Mouse (Mus musculus) embryonic facial prominence, embryonic 11.5 days (tissue): ENCODE data around the gene Dyrk1a. TPM values are rescaled to one million over a fixed set of nuclear protein-coding genes. Genes with fewer than 3 reads are reported as not detected.

Experiments
- ATAC-seq: fragments of 200-750 bp; cut with Nextera tagmentation; replicated peaks from 2 replicates; pipeline ENCODE4 v1.8.0; 2017; ENCODE audit warnings: low read depth; ENCODE audit not compliant: insufficient number of reproducible peaks, low FRiP score, low TSS enrichment
- DNase-seq: peaks from one replicate; pipeline ENCODE4 v3.0.0-alpha.2; 2015; ENCODE audit warnings: low spot score
- H3K27ac ChIP-seq: fragments of 300-500 bp; sonication (generic); replicated peaks from 2 replicates; pipeline ENCODE4 v1.5.1; 2014; ENCODE audit warnings: mild to moderate bottlenecking, low read depth, low read length, control low read depth
- H3K27me3 ChIP-seq: fragments of 300-500 bp; sonication (generic); 2 replicates; pipeline ENCODE4 v1.6.1; 2014; ENCODE audit warnings: mild to moderate bottlenecking, low read length, moderate library complexity, mixed read lengths; ENCODE audit not compliant: control insufficient read depth, insufficient read depth
- H3K36me3 ChIP-seq: fragments of 300-500 bp; sonication (generic); replicated peaks from 2 replicates; pipeline ENCODE4 v1.6.1; 2014; ENCODE audit warnings: low read depth, mild to moderate bottlenecking, low read length, moderate library complexity, mixed read lengths; ENCODE audit not compliant: control insufficient read depth, insufficient read depth
- H3K4me1 ChIP-seq: fragments of 300-500 bp; sonication (generic); 2 replicates; pipeline ENCODE4 v1.6.1; 2014; ENCODE audit warnings: low read length, mixed read lengths; ENCODE audit not compliant: control insufficient read depth, insufficient read depth
- H3K4me2 ChIP-seq: fragments of 300-500 bp; sonication (generic); 2 replicates; pipeline ENCODE4 v1.6.1; 2014; ENCODE audit warnings: low read depth, mild to moderate bottlenecking, control low read depth, low read length, moderate library complexity
- H3K4me3 ChIP-seq: fragments of 300-500 bp; sonication (generic); 2 replicates; pipeline ENCODE4 v1.5.1; 2014; ENCODE audit warnings: low read depth, low read length, control low read depth
- H3K9ac ChIP-seq: fragments of 300-500 bp; sonication (generic); replicated peaks from 2 replicates; pipeline ENCODE4 v1.6.1; 2014; ENCODE audit warnings: mild to moderate bottlenecking, control low read depth, low read length
- H3K9me3 ChIP-seq: fragments of 300-500 bp; sonication (generic); replicated peaks from 2 replicates; pipeline ENCODE4 v1.6.1; 2016; ENCODE audit warnings: mild to moderate bottlenecking, low read length, inconsistent platforms, mixed read lengths; ENCODE audit not compliant: control insufficient read depth
- WGBS: fragments of 180-500 bp; shearing (Covaris S2); extraction: QIAGEN DNeasy Blood & Tissue Kit; methylation state at CpG from one replicate; pipeline ENCODE4 v1.1.7; 2014; 5-methylcytosine and 5-hydroxymethylcytosine counted together
- polyA plus RNA-seq: library from polyadenylated mRNA; unstranded; fragments of >200 nt; fragmentation: Nextera tagmentation; extraction: Ambion mirVana; gene quantifications from 2 replicates; pipeline ENCODE4 v1.2.1, GENCODE M21; 2014

The Dyrk1a gene
- polyA plus RNA-seq, 1 experiment from 2014 or later, result 13.6 TPM

- Histone ChIP-seq H3K4me1 (peaks cover 3% of the 10 kb centered on the region), H3K9ac (no peak overlapping the region), H3K27ac (no peak overlapping the region), H3K4me3 (no peak overlapping the region), H3K4me2 (no peak overlapping the region), H3K36me3 (no peaks in the 10 kb centered on the region), H3K9me3 (no peaks in the 10 kb centered on the region), H3K27me3 (no peaks in the 10 kb centered on the region)
- WGBS, result 71% methylated on average over 5 of the region's 5 CpGs
- DNase-seq, result no peak
- ATAC-seq, result 0 out of 2 replicates have a peak, but pooled peaks have one; percentile 54
These were observed 31.3 kb downstream of the Dyrk1a start for GRCm38 (mm10) chr16:94601089-94601488.

GRCm38 (mm10) chr16:94601540-94601953 is 31.7 kb downstream of the Dyrk1a start:
- Histone ChIP-seq H3K27ac (no peak overlapping the region), H3K4me2 (no peak overlapping the region), H3K9me3 (no peaks in the 10 kb centered on the region), H3K4me3 (no peak overlapping the region), H3K9ac (no peak overlapping the region), H3K4me1 (peaks cover 3% of the 10 kb centered on the region), H3K36me3 (no peaks in the 10 kb centered on the region), H3K27me3 (no peaks in the 10 kb centered on the region)
- ATAC-seq (peak; percentile 42; the same call in 1 of the 2 replicates), DNase-seq (peak; percentile 49)
- 30% methylated on average over 6 of the region's 6 CpGs for WGBS

- DNase-seq (no peak), ATAC-seq (no peak)
- Histone ChIP-seq H3K4me2 (no peak overlapping the region), H3K36me3 (no peaks in the 10 kb centered on the region), H3K4me1 (peaks cover 3% of the 10 kb centered on the region), H3K4me3 (no peak overlapping the region), H3K9me3 (no peaks in the 10 kb centered on the region), H3K9ac (no peak overlapping the region), H3K27ac (no peak overlapping the region), H3K27me3 (no peaks in the 10 kb centered on the region)
- WGBS, result 86% methylated on average over 1 of the region's 1 CpGs
These were observed 32.4 kb downstream of the Dyrk1a start for GRCm38 (mm10) chr16:94602188-94602587.

DNA sequence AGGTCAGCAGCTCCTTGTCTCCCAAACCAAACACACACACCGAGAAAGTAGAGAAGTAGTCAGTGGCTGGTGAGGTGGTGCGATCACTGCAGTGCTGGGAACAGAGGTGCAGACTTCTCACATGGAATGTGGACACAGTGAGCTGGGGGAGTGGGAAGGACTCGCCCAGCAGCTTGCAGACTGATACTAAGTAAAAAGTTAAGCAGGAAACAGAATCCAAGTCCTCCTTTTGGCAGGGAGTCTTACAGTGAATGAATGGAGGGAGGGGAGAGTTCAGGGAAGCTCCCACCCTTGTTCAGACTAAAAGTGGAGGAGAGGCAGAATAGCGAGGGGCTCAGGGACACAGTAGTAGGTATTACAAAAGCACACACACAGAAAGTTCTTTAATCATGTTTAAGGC is 32.9 kb downstream of the Dyrk1a start:
- ATAC-seq (no peak), DNase-seq (no peak)
- no peak overlapping the region for H3K27ac ChIP-seq
- H3K36me3 ChIP-seq, result no peaks in the 10 kb centered on the region
- no peak overlapping the region for H3K4me3 ChIP-seq
- no peak overlapping the region for H3K4me2 ChIP-seq
- no peaks in the 10 kb centered on the region for H3K9me3 ChIP-seq
- H3K4me1 ChIP-seq, result peaks cover 3% of the 10 kb centered on the region
- no peaks in the 10 kb centered on the region for H3K27me3 ChIP-seq
- 66% methylated on average over 4 of the region's 4 CpGs for WGBS
- no peak overlapping the region for H3K9ac ChIP-seq

GRCm38 (mm10) chr16:94606169-94606568 is 36.4 kb downstream of the Dyrk1a start:
- H3K4me2 ChIP-seq, result no peak overlapping the region
- DNase-seq (no peak), ATAC-seq (no peak)
- H3K4me1 ChIP-seq, result no peaks in the 10 kb centered on the region; the same call in 1 of the 2 replicates
- WGBS, result 98% methylated on average over 1 of the region's 1 CpGs
- H3K36me3 ChIP-seq, result no peaks in the 10 kb centered on the region
- H3K4me3 ChIP-seq, result no peak overlapping the region
- no peak overlapping the region for H3K9ac ChIP-seq
- H3K27ac ChIP-seq, result no peak overlapping the region
- H3K27me3 ChIP-seq, result no peaks in the 10 kb centered on the region
- no peaks in the 10 kb centered on the region for H3K9me3 ChIP-seq

GRCm38 (mm10) chr16:94607468-94607867 is 37.7 kb downstream of the Dyrk1a start:
- no peak overlapping the region for H3K4me2 ChIP-seq
- 56% methylated on average over 1 of the region's 1 CpGs for WGBS
- H3K36me3 ChIP-seq, result no peaks in the 10 kb centered on the region
- no peak overlapping the region for H3K9ac ChIP-seq
- DNase-seq (no peak), ATAC-seq (no peak)
- no peaks in the 10 kb centered on the region for H3K4me1 ChIP-seq
- H3K9me3 ChIP-seq, result no peaks in the 10 kb centered on the region
- no peak overlapping the region for H3K4me3 ChIP-seq
- H3K27me3 ChIP-seq, result no peaks in the 10 kb centered on the region
- H3K27ac ChIP-seq, result no peak overlapping the region

DNA sequence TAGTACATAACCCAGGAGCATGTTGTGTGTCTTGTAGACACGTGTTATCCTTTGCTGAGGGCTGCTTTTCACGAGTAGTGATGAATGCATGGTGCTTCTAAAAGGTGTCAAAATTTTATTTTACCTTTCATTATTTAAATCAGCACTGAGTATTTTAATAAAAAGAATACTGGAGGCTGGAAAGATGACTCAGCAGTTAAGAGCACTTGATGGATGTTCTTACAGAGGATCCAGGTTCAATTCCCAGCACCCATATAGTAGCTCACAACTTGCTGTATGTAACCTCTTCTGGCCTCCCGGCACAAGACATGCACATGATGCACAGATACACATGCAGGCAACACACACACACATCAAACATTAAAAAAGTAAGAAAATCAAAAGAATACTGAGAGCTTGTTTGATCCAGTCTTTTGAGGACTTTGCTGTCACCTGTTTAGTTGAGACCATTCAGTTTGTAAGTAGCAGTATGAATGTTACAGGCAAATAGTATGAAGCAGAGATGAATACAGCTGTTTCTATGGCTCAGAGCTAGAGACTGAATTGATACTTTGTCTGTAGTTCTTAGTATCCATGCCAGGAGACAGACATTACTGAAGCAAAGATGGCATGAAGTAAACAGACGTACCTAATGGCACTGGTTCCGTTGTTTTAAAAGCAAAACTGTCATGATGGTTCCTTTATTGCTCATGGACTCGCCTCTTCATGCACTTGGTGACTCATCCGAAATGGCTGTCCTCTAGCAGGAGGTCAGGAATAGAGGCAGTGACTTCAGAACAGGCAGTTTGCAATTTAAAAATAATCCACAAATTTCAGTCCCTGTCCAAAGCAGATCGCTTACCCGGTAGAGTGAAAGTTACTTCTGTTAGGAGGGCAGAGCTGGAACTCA is 39.1 kb downstream of the Dyrk1a start:
- no peak for ATAC-seq
- H3K4me1 ChIP-seq, result no peaks in the 10 kb centered on the region
- H3K9me3 ChIP-seq, result no peaks in the 10 kb centered on the region
- H3K27ac ChIP-seq, result no peak overlapping the region
- H3K4me3 ChIP-seq, result no peak overlapping the region
- 90% methylated on average over 9 of the region's 9 CpGs for WGBS
- no peak overlapping the region for H3K4me2 ChIP-seq
- no peaks in the 10 kb centered on the region for H3K36me3 ChIP-seq
- H3K27me3 ChIP-seq, result no peaks in the 10 kb centered on the region
- no peak for DNase-seq
- no peak overlapping the region for H3K9ac ChIP-seq

- H3K9me3 ChIP-seq, result no peaks in the 10 kb centered on the region
- no peak overlapping the region for H3K4me2 ChIP-seq
- no peaks in the 10 kb centered on the region; the same call in 1 of the 2 replicates for H3K36me3 ChIP-seq
- no peaks in the 10 kb centered on the region for H3K4me1 ChIP-seq
- no peak overlapping the region for H3K9ac ChIP-seq
- WGBS, result 84% methylated on average over 8 of the region's 8 CpGs
- H3K4me3 ChIP-seq, result no peak overlapping the region
- H3K27ac ChIP-seq, result no peak overlapping the region
- ATAC-seq (no peak), DNase-seq (no peak)
- no peaks in the 10 kb centered on the region for H3K27me3 ChIP-seq
These were observed 42.8 kb downstream of the Dyrk1a start for GRCm38 (mm10) chr16:94612573-94612972.
